Mouse (Mus musculus) small intestine, adult 2 months (tissue): ENCODE results near the gene Nphp4. TPM values are rescaled to one million over a fixed set of nuclear protein-coding genes. Genes with fewer than 3 reads are reported as not detected.

Source experiments
- H3K27ac ChIP-seq: fragments of 200-500 bp; 2 replicates; pipeline ENCODE4 v1.5.1; 2012; ENCODE audit warnings: low read depth, low read length, control low read depth, inconsistent platforms; ENCODE audit not compliant: insufficient read depth
- H3K27me3 ChIP-seq: fragments of 200-500 bp; 2 replicates; pipeline ENCODE4 v1.6.1; 2012; ENCODE audit warnings: mild to moderate bottlenecking, moderate library complexity, low read length, inconsistent platforms; ENCODE audit not compliant: control insufficient read depth, insufficient read depth
- H3K36me3 ChIP-seq: fragments of 200-500 bp; 2 replicates; pipeline ENCODE4 v1.6.1; 2012; ENCODE audit warnings: mild to moderate bottlenecking, low read length, control low read depth, inconsistent platforms; ENCODE audit not compliant: control insufficient read depth, insufficient read depth
- H3K4me1 ChIP-seq: fragments of 200-500 bp; 2 replicates; pipeline ENCODE4 v1.6.1; 2012; ENCODE audit warnings: low read length, inconsistent platforms, mixed read lengths; ENCODE audit not compliant: control insufficient read depth, insufficient read depth, insufficient read length
- H3K4me3 ChIP-seq: fragments of 200-500 bp; 2 replicates; pipeline ENCODE4 v1.5.1; 2012; ENCODE audit warnings: low read depth, mild to moderate bottlenecking, control low read depth, inconsistent platforms, low read length, moderate library complexity
- CTCF ChIP-seq: fragments of 200-500 bp; IDR thresholded peaks from 2 replicates; pipeline ENCODE4 v1.5.1; 2012; ENCODE audit warnings: low read depth, mild to moderate bottlenecking, control low read depth, inconsistent platforms, low read length, moderate library complexity, mixed read lengths; ENCODE audit not compliant: insufficient replicate concordance, insufficient read length; ENCODE audit errors: extremely low read depth
- POLR2A ChIP-seq: fragments of 200-500 bp; IDR thresholded peaks from 2 replicates; pipeline ENCODE4 v1.6.1; 2012; ENCODE audit warnings: low read depth, mild to moderate bottlenecking, control low read depth, inconsistent platforms, low read length, moderate library complexity
- WGBS: fragments of 180-500 bp; shearing (Covaris S2); methylation state at CpG from one replicate; pipeline ENCODE4 v1.1.7; 2018; 5-methylcytosine and 5-hydroxymethylcytosine counted together
- polyA plus RNA-seq: library from polyadenylated mRNA; depleted of rRNA; stranded (reverse); fragments of >200 nt; gene quantifications from 2 replicates; pipeline ENCODE4 v1.2.3, GENCODE M21; 2012

Gene Nphp4
- polyA plus RNA-seq, 1 experiment: 0.68 TPM

DNA sequence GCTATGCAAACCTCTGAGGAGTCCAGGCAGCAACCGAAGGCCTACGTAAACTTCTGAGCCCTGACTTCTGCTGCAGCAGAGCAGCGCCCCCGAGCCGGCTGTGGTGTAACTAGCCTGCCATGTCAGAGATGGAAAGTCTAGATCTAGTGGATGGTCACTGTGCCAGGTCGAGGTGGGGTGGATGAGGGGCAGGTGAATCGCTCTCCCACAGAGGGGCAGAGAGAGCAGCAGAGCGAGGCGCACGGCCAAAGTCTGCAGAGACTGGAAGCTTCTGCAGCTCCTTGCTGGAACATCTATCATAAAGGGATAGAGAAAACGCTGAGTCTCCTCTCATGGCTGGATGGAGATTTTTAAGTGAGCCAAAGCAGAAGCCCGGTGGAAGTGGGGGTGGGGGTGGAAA is 14.0 kb upstream of the Nphp4 start:
- H3K27ac ChIP-seq: no peak overlapping the region
- H3K27me3 ChIP-seq: no peaks in the 10 kb centered on the region
- no peak overlapping the region for H3K4me3 ChIP-seq
- WGBS: 74% methylated on average over 12 of the region's 12 CpGs
- no peaks in the 10 kb centered on the region for H3K4me1 ChIP-seq
- H3K36me3 ChIP-seq: no peaks in the 10 kb centered on the region
- TF ChIP-seq CTCF: no peak
- TF ChIP-seq POLR2A: no peak

DNA sequence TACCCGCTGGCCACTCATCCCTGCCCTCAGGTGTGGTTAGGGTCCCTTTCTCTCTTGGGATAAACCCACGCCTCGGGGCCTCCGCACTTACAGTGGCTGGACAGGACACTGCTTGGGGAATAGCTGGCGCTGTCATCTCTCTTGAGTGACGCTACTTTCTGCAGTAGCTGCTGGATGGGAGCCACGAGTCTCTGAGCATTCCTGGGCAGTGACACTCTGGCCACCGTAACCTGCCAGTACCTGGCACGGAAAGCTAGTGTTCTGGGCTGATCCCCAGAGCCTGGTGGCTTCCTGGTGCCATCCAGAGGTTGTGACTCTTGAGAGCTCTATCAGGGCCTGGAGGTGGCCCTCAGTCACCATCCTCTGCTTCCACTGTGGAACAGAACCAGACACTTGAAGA is 13.4 kb upstream of the Nphp4 start:
- H3K27ac ChIP-seq: no peak overlapping the region
- TF ChIP-seq POLR2A (no peak), CTCF (no peak)
- H3K4me1 ChIP-seq: no peaks in the 10 kb centered on the region
- no peaks in the 10 kb centered on the region for H3K27me3 ChIP-seq
- WGBS: 82% methylated on average over 9 of the region's 9 CpGs
- no peaks in the 10 kb centered on the region for H3K36me3 ChIP-seq
- no peak overlapping the region for H3K4me3 ChIP-seq

DNA sequence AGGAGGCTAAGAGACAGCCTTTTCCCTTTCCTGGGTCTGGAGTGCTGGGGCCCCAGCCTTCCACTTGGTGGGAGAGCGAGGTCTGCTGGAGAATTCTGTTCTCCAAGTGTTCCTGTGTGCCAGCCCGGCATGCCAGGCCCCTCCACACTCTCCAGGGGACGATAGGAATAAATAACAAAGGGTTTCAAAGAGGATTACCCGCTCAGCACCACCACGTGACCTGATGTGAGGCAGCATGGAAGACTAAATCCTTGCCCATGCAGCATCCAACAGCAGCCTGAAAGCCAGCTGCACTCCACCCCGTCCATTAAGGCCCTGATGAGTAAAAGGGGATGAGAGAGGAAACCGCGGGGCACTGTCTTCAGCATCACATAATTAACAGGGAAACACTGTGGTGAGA is 11.4 kb upstream of the Nphp4 start:
- TF ChIP-seq POLR2A (no peak), CTCF (no peak)
- 49% methylated on average over 8 of the region's 8 CpGs for WGBS
- H3K27ac ChIP-seq: no peak overlapping the region
- H3K36me3 ChIP-seq: no peaks in the 10 kb centered on the region
- H3K4me3 ChIP-seq: no peak overlapping the region
- no peaks in the 10 kb centered on the region for H3K4me1 ChIP-seq
- no peaks in the 10 kb centered on the region for H3K27me3 ChIP-seq

DNA sequence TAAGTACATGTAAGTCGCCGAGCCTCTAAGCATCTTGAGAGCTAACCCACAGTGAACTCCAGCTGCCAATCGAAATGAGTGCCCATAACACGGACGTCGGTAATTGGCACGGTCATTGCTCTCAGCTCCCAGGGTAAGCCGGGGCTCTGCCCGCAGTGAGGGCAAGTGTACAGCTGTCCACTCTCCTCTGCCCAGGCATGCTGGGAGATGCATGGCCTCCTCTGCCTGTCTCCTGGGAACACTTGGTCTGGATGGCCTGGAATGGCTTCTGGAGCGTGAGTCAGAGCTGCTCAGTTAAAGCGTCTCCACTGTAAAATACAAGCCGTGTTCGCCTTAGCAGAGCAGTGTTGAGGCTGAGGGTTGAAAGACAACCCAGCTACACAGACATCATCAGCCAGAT is 9.9 kb upstream of the Nphp4 start:
- Histone ChIP-seq H3K36me3 (no peaks in the 10 kb centered on the region), H3K27ac (no peak overlapping the region), H3K27me3 (no peaks in the 10 kb centered on the region), H3K4me3 (no peak overlapping the region), H3K4me1 (no peaks in the 10 kb centered on the region)
- no peak for TF ChIP-seq CTCF
- no peak for TF ChIP-seq POLR2A
- 89% methylated on average over 13 of the region's 13 CpGs for WGBS

DNA sequence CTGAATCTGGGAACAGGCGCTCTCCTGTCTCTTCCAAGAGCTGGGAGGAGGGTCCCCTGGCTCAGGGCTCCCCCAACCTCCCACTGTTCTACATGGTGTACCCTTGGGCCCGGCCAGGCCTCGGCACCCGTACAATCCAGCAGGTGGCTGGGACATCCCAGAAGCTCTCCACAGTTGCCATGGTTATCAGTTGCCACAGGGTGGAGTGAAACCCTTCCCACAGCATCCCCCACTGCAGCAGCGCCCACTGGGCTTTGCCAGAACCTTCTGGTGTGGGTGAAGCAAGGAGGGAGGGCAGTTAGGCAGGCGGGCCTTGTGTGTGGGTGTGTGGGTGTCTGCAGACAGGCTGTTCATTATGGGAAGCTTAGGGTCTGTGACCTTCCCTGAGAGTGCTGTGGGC is 8.6 kb upstream of the Nphp4 start:
- Histone ChIP-seq H3K27me3 (no peaks in the 10 kb centered on the region), H3K4me3 (no peak overlapping the region), H3K4me1 (no peaks in the 10 kb centered on the region), H3K27ac (no peak overlapping the region), H3K36me3 (no peaks in the 10 kb centered on the region)
- WGBS: 78% methylated on average over 6 of the region's 6 CpGs
- no peak for TF ChIP-seq CTCF
- no peak for TF ChIP-seq POLR2A

DNA sequence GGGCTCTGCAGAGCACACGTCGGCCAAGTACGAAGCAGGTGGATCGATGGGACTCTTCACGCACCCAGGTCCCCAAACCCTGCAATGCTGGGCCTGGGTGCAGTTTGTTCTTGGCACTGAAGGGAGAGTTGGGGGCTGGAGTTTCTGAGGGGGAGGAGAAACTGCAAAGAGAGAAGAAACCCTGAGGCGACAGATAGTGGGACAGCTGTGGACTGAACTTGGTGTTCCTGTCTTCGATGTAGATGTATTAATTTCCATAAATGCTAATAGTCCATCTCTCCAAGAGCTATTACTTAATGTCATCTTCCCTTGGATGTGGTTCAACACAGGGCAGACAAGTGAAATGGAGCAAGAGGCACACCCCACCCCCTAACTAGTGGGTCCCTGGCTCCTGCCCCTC is 565 bp upstream of the Nphp4 start:
- Histone ChIP-seq H3K36me3 (no peaks in the 10 kb centered on the region), H3K4me1 (peaks cover 3% of the 10 kb centered on the region; the same call in 1 of the 2 replicates), H3K27ac (no peak overlapping the region), H3K4me3 (no peak overlapping the region), H3K27me3 (no peaks in the 10 kb centered on the region)
- TF ChIP-seq POLR2A (no peak), CTCF (no peak)
- 86% methylated on average over 7 of the region's 7 CpGs for WGBS

DNA sequence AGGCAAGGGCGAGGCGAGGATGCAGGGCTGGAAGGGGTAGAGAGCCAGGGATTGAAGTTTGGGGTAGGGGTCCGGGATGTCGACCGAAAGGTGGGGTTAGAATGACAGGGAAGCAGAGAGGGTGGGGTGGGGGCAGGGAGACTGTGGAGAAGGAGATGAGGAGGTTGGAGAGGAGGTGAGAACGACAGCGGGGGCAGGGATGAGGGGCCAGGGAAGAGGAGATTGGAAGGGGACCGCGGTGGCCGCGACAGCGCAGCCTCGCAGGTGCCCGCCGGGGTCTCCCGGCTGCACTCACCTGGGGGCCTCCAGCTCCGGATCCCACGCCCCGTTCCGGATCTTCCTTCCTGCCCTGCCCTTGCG is 580 bp downstream of the Nphp4 start:
- Histone ChIP-seq H3K4me1 (peaks cover 3% of the 10 kb centered on the region; the same call in 1 of the 2 replicates), H3K27me3 (no peaks in the 10 kb centered on the region), H3K4me3 (peak overlapping the region; percentile 87), H3K36me3 (no peaks in the 10 kb centered on the region), H3K27ac (no peak overlapping the region)
- no peak for TF ChIP-seq POLR2A
- no peak for TF ChIP-seq CTCF
- WGBS: 4% methylated on average over 21 of the region's 21 CpGs

DNA sequence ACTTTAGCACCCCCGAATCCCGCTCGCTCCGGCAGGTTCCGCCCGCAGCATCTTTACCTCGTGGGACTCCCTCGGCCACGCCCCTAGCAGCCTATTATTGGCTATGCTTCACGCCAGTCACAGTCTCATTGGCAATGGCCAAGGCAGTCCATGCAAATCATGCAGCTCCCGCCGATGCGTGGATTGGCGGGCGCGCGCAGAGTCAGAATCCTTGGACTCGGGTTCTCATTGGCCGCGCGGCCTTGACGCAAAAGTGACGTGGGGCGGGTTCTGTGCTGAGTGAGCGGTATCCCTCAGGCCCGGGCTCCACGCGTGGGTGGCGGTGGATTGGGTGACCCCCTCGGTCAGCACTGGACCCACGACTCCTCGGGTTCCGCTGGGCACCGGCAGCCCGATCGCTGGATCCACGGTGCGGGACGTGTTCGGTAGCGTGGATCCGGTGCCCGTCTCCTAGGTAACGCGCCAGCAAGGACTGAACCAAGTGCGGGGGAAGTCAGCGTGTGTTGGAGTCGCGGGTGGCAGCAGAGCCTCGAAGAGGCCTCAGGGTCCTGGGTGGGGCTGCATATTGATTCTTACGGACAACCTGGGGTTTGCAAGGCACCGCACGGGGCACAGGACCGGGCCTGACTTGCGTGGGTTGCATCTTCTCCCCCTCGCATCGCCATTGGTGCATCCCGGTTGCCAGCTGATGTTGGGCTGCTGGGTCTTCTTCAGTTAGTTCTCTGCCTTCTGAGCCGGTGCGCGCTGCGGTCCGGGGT is 1.1 kb downstream of the Nphp4 start, which contains the start of gene Kcnab2:
Gene Kcnab2 (minus strand): TSS at position 406 of the 758 bp plus-strand sequence.
- Histone ChIP-seq H3K4me1 (peaks cover 3% of the 10 kb centered on the region; the same call in 1 of the 2 replicates), H3K4me3 (peak within 1 kb of the TSS; percentile 87), H3K27ac (peak within 1 kb of the TSS; percentile 35), H3K36me3 (no peaks in the 10 kb centered on the region), H3K27me3 (no peaks in the 10 kb centered on the region)
- 2% methylated on average over 63 of the region's 63 CpGs for WGBS
- TF ChIP-seq POLR2A (no peak; the same call in 1 of the 2 replicates), CTCF (no peak)
